Mouse (Mus musculus) forebrain, embryonic 10.5 days (tissue): Measurements from ENCODE around the gene Tlx2. TPM values are rescaled to one million over a fixed set of nuclear protein-coding genes. Genes with fewer than 3 reads are reported as not detected.

Experiments
- DNase-seq: peaks from one replicate; pipeline ENCODE4 v3.0.0-alpha.2; 2017; ENCODE audit warnings: low spot score; ENCODE audit errors: extremely low spot score
- H3K27ac ChIP-seq: fragments of 300-500 bp; sonication (generic); 2 replicates; pipeline ENCODE4 v1.5.1; 2016; ENCODE audit warnings: mild to moderate bottlenecking
- H3K27me3 ChIP-seq: fragments of 300-500 bp; sonication (generic); 2 replicates; pipeline ENCODE4 v1.6.1; 2016; ENCODE audit warnings: mild to moderate bottlenecking; ENCODE audit not compliant: poor library complexity, severe bottlenecking
- H3K36me3 ChIP-seq: fragments of 300-500 bp; sonication (generic); replicated peaks from 2 replicates; pipeline ENCODE4 v1.6.1; 2016; ENCODE audit warnings: mild to moderate bottlenecking, moderate library complexity
- H3K4me1 ChIP-seq: fragments of 300-500 bp; sonication (generic); 2 replicates; pipeline ENCODE4 v1.6.1; 2016
- H3K4me3 ChIP-seq: fragments of 300-500 bp; sonication (generic); 2 replicates; pipeline ENCODE4 v1.5.1; 2016; ENCODE audit warnings: mild to moderate bottlenecking, moderate library complexity
- H3K9me3 ChIP-seq: fragments of 300-500 bp; sonication (generic); 2 replicates; pipeline ENCODE4 v1.6.1; 2016; ENCODE audit warnings: mild to moderate bottlenecking, moderate library complexity
- WGBS: fragments of 180-500 bp; shearing (Covaris S2); methylation state at CpG from one replicate; pipeline ENCODE4 v1.1.7; 2016; 5-methylcytosine and 5-hydroxymethylcytosine counted together
- polyA plus RNA-seq: library from polyadenylated mRNA; unstranded; fragments of >200 nt; fragmentation: Nextera tagmentation; extraction: Ambion mirVana; gene quantifications from 2 replicates; pipeline ENCODE4 v1.2.1, GENCODE M21; 2016

Tlx2 gene
- polyA plus RNA-seq = not detected in 2 replicates

GRCm38 (mm10) chr6:83070247-83070310 is at the start of gene Tlx2:
Gene Tlx2, minus strand, starts transcription at chr6:83070293.
- no peak for DNase-seq
- H3K9me3 ChIP-seq = no peaks in the 10 kb centered on the region
- 0% methylated on average over 10 of the region's 10 CpGs for WGBS
- no peak within 1 kb of the TSS for H3K27ac ChIP-seq
- H3K27me3 ChIP-seq = peaks cover 100% of the 10 kb centered on the region
- peaks cover 35% of the 10 kb centered on the region for H3K4me1 ChIP-seq
- H3K36me3 ChIP-seq = no peaks in the 10 kb centered on the region
- H3K4me3 ChIP-seq = peak within 1 kb of the TSS; percentile 43

GRCm38 (mm10) chr6:83119734-83120051 is 49.6 kb upstream of the Tlx2 start:
- peak overlapping the region; percentile 77 for H3K4me3 ChIP-seq
- DNase-seq = no peak
- peak overlapping the region; percentile 98 for H3K27ac ChIP-seq
- no peaks in the 10 kb centered on the region for H3K27me3 ChIP-seq
- peaks cover 46% of the 10 kb centered on the region for H3K36me3 ChIP-seq
- 84% methylated on average over 7 of the region's 7 CpGs for WGBS
- peaks cover 83% of the 10 kb centered on the region for H3K4me1 ChIP-seq
- H3K9me3 ChIP-seq = no peaks in the 10 kb centered on the region

GRCm38 (mm10) chr6:83118825-83119733 is 49.0 kb upstream of the Tlx2 start:
- DNase-seq = no peak
- peak overlapping the region; percentile 98 for H3K27ac ChIP-seq
- H3K9me3 ChIP-seq = no peaks in the 10 kb centered on the region
- H3K36me3 ChIP-seq = peaks cover 46% of the 10 kb centered on the region
- peak overlapping the region; percentile 77 for H3K4me3 ChIP-seq
- H3K27me3 ChIP-seq = no peaks in the 10 kb centered on the region
- peaks cover 83% of the 10 kb centered on the region for H3K4me1 ChIP-seq
- WGBS = 88% methylated on average over 14 of the region's 14 CpGs

GRCm38 (mm10) chr6:83118369-83118768 is 48.3 kb upstream of the Tlx2 start:
- H3K4me1 ChIP-seq = peaks cover 78% of the 10 kb centered on the region
- no peak for DNase-seq
- no peaks in the 10 kb centered on the region for H3K27me3 ChIP-seq
- peaks cover 42% of the 10 kb centered on the region for H3K36me3 ChIP-seq
- no peak overlapping the region for H3K27ac ChIP-seq
- 89% methylated on average over 11 of the region's 11 CpGs for WGBS
- no peaks in the 10 kb centered on the region for H3K9me3 ChIP-seq
- no peak overlapping the region for H3K4me3 ChIP-seq

GRCm38 (mm10) chr6:83117616-83118015 is 47.5 kb upstream of the Tlx2 start:
- H3K4me3 ChIP-seq = peak overlapping the region; percentile 91
- no peak for DNase-seq
- peaks cover 70% of the 10 kb centered on the region for H3K4me1 ChIP-seq
- H3K9me3 ChIP-seq = no peaks in the 10 kb centered on the region
- H3K36me3 ChIP-seq = peaks cover 37% of the 10 kb centered on the region
- H3K27ac ChIP-seq = peak overlapping the region; percentile 8; the same call in 1 of the 2 replicates
- 93% methylated on average over 13 of the region's 13 CpGs for WGBS
- H3K27me3 ChIP-seq = no peaks in the 10 kb centered on the region

DNA sequence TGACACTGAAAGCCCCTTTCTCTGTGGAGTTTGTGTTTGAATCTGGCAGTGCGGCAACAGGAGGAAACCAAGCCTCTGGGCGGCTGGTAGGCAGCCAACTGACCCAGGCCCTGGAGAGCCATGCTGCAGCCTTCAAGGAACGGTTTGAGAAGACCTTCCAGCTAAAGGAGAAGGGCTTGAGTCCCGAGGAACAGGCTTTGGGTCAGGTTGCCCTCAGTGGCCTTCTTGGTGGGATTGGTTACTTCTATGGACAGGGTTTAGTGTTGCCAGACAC is 47.0 kb upstream of the Tlx2 start:
- H3K27ac ChIP-seq = no peak overlapping the region
- peaks cover 37% of the 10 kb centered on the region for H3K36me3 ChIP-seq
- H3K4me1 ChIP-seq = peaks cover 65% of the 10 kb centered on the region
- no peaks in the 10 kb centered on the region for H3K9me3 ChIP-seq
- WGBS = 89% methylated on average over 4 of the region's 4 CpGs
- H3K27me3 ChIP-seq = no peaks in the 10 kb centered on the region
- DNase-seq = no peak
- peak overlapping the region; percentile 91 for H3K4me3 ChIP-seq

DNA sequence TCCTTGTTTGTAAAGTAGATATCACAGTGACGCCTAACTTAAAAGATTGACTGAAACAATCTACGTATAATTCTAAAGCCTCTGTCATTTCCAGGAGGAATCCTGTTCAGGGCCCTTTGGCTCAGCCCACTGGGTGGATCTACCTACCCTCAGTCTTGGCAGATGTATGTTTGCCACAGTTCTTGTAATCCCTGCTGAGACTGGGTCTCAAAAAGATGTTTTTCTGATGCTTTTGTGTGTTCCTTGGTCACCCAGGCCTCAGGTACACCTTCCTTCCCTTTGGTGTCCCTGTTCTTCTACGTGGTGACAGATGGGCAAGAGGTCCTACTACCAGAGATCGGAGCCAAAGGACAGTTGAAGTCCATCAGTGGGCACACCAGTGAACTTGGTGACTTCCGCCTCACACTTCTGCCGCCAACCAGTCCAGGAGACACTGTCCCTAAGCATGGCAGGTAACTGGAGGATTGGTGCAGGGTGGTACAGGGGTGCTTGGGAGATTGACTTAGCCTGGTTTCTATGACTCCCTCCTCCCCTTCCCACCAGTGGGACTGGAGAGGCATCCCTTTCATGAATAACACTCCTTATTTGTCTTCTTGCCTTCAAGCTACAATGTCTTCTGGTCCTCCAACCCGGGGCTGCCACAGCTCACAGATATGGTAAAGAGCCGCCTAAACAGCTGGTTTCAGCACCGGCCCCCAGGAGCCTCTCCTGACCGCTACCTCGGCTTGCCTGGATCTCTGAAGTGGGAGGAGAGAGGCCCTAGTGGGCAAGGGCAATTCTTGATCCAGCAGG is 46.5 kb upstream of the Tlx2 start:
- Histone ChIP-seq H3K27ac (peak overlapping the region; percentile 91), H3K4me3 (peak overlapping the region; percentile 91), H3K4me1 (peaks cover 60% of the 10 kb centered on the region), H3K9me3 (no peaks in the 10 kb centered on the region), H3K36me3 (peaks cover 37% of the 10 kb centered on the region), H3K27me3 (no peaks in the 10 kb centered on the region)
- 86% methylated on average over 11 of the region's 11 CpGs for WGBS
- DNase-seq = no peak

GRCm38 (mm10) chr6:83115682-83116372 is 45.7 kb upstream of the Tlx2 start:
- H3K9me3 ChIP-seq = no peaks in the 10 kb centered on the region
- no peak for DNase-seq
- H3K27ac ChIP-seq = peak overlapping the region; percentile 91
- peak overlapping the region; percentile 91 for H3K4me3 ChIP-seq
- H3K4me1 ChIP-seq = peaks cover 60% of the 10 kb centered on the region
- peaks cover 42% of the 10 kb centered on the region for H3K36me3 ChIP-seq
- 3% methylated on average over 48 of the region's 48 CpGs for WGBS
- no peaks in the 10 kb centered on the region for H3K27me3 ChIP-seq

DNA sequence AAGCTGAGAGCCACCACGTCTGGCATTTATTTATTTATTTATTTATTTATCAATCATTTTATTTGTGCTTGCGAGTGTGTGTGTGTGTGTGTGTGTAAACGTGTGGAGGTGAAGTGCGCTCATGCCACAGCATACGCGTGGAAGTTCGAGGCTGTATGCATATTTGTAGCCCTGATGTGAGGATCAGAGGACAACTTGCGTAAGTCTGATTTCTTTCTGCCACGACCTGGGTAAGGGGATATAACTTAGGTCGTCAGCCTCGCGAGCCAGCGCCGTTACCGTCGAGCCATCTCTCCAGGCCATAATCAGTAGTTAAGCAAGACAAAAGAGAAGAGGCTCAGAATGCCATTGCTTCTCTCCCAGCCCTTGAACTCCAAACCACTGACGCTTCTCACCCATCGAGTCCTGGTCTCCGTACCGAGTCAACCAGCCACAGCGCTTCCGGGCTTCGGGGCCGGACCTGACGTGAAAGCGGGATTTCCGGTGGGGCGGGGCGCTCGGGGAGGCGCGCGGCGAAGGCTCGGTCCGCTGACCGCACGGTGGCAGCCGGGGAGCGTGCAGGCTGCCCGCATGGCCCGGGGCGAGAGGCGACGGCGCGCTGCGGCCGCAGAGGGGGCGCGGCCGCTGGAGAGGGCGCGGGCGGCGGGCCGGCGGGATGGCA is 45.0 kb upstream of the Tlx2 start, which contains the start of gene Mogs:
Mogs (plus strand) TSS at position 486 of the 661 bp plus-strand sequence.
- Histone ChIP-seq H3K4me3 (peak within 1 kb of the TSS; percentile 91), H3K4me1 (peaks cover 56% of the 10 kb centered on the region), H3K27ac (peak within 1 kb of the TSS; percentile 91), H3K36me3 (peaks cover 49% of the 10 kb centered on the region), H3K9me3 (no peaks in the 10 kb centered on the region), H3K27me3 (no peaks in the 10 kb centered on the region)
- 2% methylated on average over 57 of the region's 58 CpGs for WGBS
- DNase-seq = peak; percentile 93

GRCm38 (mm10) chr6:83111510-83112136 is 41.5 kb upstream of the Tlx2 start:
- Histone ChIP-seq H3K9me3 (no peaks in the 10 kb centered on the region), H3K4me1 (peaks cover 52% of the 10 kb centered on the region), H3K36me3 (peaks cover 19% of the 10 kb centered on the region), H3K4me3 (no peak overlapping the region), H3K27me3 (no peaks in the 10 kb centered on the region), H3K27ac (no peak overlapping the region)
- WGBS = 95% methylated on average over 4 of the region's 4 CpGs
- DNase-seq = no peak

- Histone ChIP-seq H3K4me1 (peaks cover 30% of the 10 kb centered on the region), H3K4me3 (peak within 1 kb of the TSS; percentile 94), H3K36me3 (peaks cover 22% of the 10 kb centered on the region), H3K9me3 (no peaks in the 10 kb centered on the region), H3K27ac (peak within 1 kb of the TSS; percentile 94), H3K27me3 (no peaks in the 10 kb centered on the region; the same call in 1 of the 2 replicates)
- peak; percentile 84 for DNase-seq
- under 1% methylated on average over 76 of the region's 76 CpGs for WGBS
Measured at GRCm38 (mm10) chr6:83108762-83109668, 38.9 kb upstream of the Tlx2 start, which contains the start of gene Mrpl53. Gene Mrpl53, plus strand, starts transcription at chr6:83109040.
